Mouse (Mus musculus): ENCODE measurements at regions not wholly inside any gene's neighbourhood (a gene's known extent, or its start where the extent isn't known, plus 50 kb on each side); places are given as distances from the start of the nearest gene placed in this dataset.

GRCm38 (mm10) chr2:116181861-116182260 is 116.2 kb upstream of the Meis2 start:
- no peak for DNase-seq

- no peak for DNase-seq
These were observed 111.5 kb upstream of the Meis2 start for GRCm38 (mm10) chr2:116177155-116177554.

GRCm38 (mm10) chr2:116165871-116166770 is 100.5 kb upstream of the Meis2 start:
- DNase-seq: no peak

All from kidney, adult 9 months (tissue).